ENCODE assay signal across 11 mouse cellular contexts in the genomic region with DNA sequence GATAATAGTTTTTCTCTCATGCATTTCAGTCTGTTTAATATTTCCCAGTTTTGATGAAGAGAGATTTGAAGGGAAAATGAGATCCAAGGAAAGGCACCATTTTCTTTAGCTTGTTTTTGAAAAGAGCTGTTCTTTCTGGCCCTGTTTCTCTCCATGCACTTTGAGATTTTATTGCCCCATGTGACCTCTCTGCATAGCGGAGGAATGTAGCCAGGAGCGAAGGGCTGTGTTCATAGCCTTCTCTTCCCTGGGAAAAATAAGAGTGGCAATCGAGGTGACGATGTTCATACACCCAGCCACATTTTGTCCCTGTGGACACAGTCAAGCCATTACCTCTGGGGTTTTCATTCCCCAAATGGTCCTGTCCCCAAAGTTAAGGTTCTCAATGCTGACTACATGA. TPM values are rescaled to one million over a fixed set of nuclear protein-coding genes. Genes with fewer than 3 reads are reported as not detected.
DNase-seq lines count a peak whose midpoint lies in the region; ATAC-seq lines count a peak whose summit lies in the region.
"Had no signal": no experiment of that assay in that cellular context is flagged by ENCODE, and none has a peak within 500 bp of the region (broad histone marks: within the 10 kb centered on the region; RNA-seq: fewer than 3 reads in every experiment).

No protein-coding gene starts in this region.

- 89% methylated on average over 4 of the region's 4 CpGs for WGBS in forebrain, embryonic 10.5 days
- 64% methylated on average over 4 of the region's 4 CpGs for WGBS in hindbrain, embryonic 16.5 days
- WGBS in midbrain, embryonic 15.5 days: 66% methylated on average over 4 of the region's 4 CpGs

- peaks cover 16% of the 10 kb centered on the region for H3K36me3 ChIP-seq in forebrain, embryonic 10.5 days (replicated peaks)
- no peaks in the 10 kb centered on the region for H3K36me3 ChIP-seq in hindbrain, embryonic 16.5 days (ENCODE audit: control insufficient read depth, insufficient read depth, low read length)
- no peaks in the 10 kb centered on the region for H3K36me3 ChIP-seq in midbrain, embryonic 15.5 days (replicated peaks)
- H3K36me3 ChIP-seq: liver, embryonic 13.5 days had no signal

- H3K4me3 ChIP-seq in forebrain, embryonic 10.5 days: no peak overlapping the region
- no peak overlapping the region for H3K4me3 ChIP-seq in hindbrain, embryonic 16.5 days (ENCODE audit: low read length)
- no peak overlapping the region for H3K4me3 ChIP-seq in midbrain, embryonic 15.5 days

- no peaks in the 10 kb centered on the region; the same call in 1 of the 2 replicates for H3K27me3 ChIP-seq in forebrain, embryonic 10.5 days (ENCODE audit: poor library complexity, severe bottlenecking)
- H3K27me3 ChIP-seq in hindbrain, embryonic 16.5 days (replicated peaks; ENCODE audit: control insufficient read depth, insufficient read depth, low read length): no peaks in the 10 kb centered on the region
- H3K27me3 ChIP-seq in midbrain, embryonic 15.5 days (replicated peaks): no peaks in the 10 kb centered on the region

- H3K9ac ChIP-seq in hindbrain, embryonic 16.5 days (ENCODE audit: low read depth, low read length): no peak overlapping the region; the same call in 1 of the 2 replicates
- H3K9ac ChIP-seq in midbrain, embryonic 15.5 days: 0 out of 2 replicates have a peak overlapping the region, but pooled peaks have one; percentile 44

- DNase-seq in kidney, adult 9 months: peak; percentile 30
- DNase-seq in kidney, postnatal 10 days: no peak
- no peak for DNase-seq in forebrain, embryonic 10.5 days (ENCODE audit: extremely low spot score, low spot score)
- DNase-seq in adrenal gland, adult 18-20 months (ENCODE audit: low spot score in 2 of 2): no peak
- no peak for DNase-seq in left cerebral cortex, adult 8-10 months (ENCODE audit: low spot score in 2 of 2)
- no peak for DNase-seq in lung, postnatal 14 days
- DNase-seq: embryo, embryonic 11 days; gastrocnemius, postnatal 14 days; liver, embryonic 13.5 days had no signal

- peak overlapping the region; percentile 80 for H3K4me2 ChIP-seq in hindbrain, embryonic 16.5 days (ENCODE audit: low read length)
- peak overlapping the region; percentile 56 for H3K4me2 ChIP-seq in midbrain, embryonic 15.5 days

- H3K27ac ChIP-seq in forebrain, embryonic 10.5 days: peak overlapping the region; percentile 94; the same call in 1 of the 2 replicates
- H3K27ac ChIP-seq in hindbrain, embryonic 16.5 days (ENCODE audit: low read depth, low read length): peak overlapping the region; percentile 90
- peak overlapping the region; percentile 94 for H3K27ac ChIP-seq in midbrain, embryonic 15.5 days
- H3K27ac ChIP-seq: liver, embryonic 13.5 days had no signal

- no peaks in the 10 kb centered on the region for H3K9me3 ChIP-seq in forebrain, embryonic 10.5 days
- no peaks in the 10 kb centered on the region for H3K9me3 ChIP-seq in hindbrain, embryonic 16.5 days (ENCODE audit: control insufficient read depth, low read length)
- H3K9me3 ChIP-seq in midbrain, embryonic 15.5 days: no peaks in the 10 kb centered on the region
- H3K9me3 ChIP-seq: liver, embryonic 13.5 days had no signal

- H3K4me1 ChIP-seq in forebrain, embryonic 10.5 days: peaks cover 36% of the 10 kb centered on the region
- H3K4me1 ChIP-seq in hindbrain, embryonic 16.5 days (ENCODE audit: control insufficient read depth, insufficient read depth, low read depth, low read length): peaks cover 31% of the 10 kb centered on the region
- H3K4me1 ChIP-seq in midbrain, embryonic 15.5 days: peaks cover 38% of the 10 kb centered on the region

- no peak for ATAC-seq in hindbrain, embryonic 16.5 days
- no peak for ATAC-seq in midbrain, embryonic 15.5 days (replicated peaks)

RNA-seq across cellular contexts. Expression of a gene that starts 40.0 kb away (rescaled TPM):
- 0.67 TPM in 1 of 2 replicates, not detected in the other for polyA plus RNA-seq in forebrain, embryonic 10.5 days (2016; fragmentation: Nextera tagmentation; extraction: Ambion mirVana)
- 0.33 and 0.40 TPM in 2 replicates for polyA plus RNA-seq in hindbrain, embryonic 16.5 days (2015; fragmentation: Nextera tagmentation; extraction: Ambion mirVana)
- 0.48 and 0.57 TPM in 2 replicates for polyA plus RNA-seq in midbrain, embryonic 15.5 days (2015; fragmentation: Nextera tagmentation; extraction: Ambion mirVana)
- total RNA-seq in adrenal gland, adult 18-20 months (2021): 100 to 1,000 TPM; 102 to 181 TPM
- total RNA-seq in left cerebral cortex, adult 8-10 months (2022): under 1 TPM in 1 of 4 experiments, not detected in 3; 0.72 TPM
